Mouse (Mus musculus): ENCODE data around the gene Znrf3.
A peak's percentile ranks its signal among the peaks of the same experiment; 100 is the strongest.

Gene Znrf3

DNA sequence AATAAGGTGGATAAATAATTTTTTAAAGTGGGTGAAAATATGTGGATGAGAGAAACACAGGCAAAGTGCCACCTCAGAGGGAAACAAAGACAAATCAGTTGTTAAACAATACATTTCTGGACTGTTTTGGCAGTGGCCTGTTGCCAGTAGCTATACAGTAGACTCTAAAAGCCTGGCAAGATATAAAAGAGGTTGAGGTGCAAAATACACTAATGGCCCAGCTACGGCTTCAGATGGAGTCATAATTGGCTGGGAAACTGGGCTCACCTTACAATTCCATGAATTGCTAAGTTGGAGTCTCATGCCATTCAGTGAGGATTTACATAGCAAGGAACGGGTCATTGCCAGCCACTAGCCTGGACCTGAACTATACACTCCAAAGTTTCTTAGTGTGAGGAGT lies 62.0 kb downstream of the Znrf3 start:
- DNase-seq: no peak

DNA sequence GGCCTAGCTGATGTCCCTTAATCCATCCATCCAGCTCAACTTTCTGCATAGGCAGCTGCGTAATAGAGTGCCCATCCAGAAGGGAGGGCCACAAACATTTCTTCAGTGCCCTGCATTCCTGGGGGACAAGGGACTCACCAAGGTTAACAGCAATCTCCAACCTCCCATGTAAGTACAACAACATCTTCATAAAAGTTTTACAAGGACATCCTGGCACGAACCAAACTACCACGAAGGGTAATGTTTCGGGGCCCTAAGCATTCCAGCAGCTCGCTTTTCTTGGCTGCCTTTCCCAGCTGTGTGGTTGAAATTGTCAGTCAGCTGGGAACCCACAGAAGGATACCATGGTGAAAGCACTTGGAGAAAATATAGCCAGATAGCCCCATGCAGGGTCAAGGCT lies 63.4 kb downstream of the Znrf3 start:
- DNase-seq: no peak

DNA sequence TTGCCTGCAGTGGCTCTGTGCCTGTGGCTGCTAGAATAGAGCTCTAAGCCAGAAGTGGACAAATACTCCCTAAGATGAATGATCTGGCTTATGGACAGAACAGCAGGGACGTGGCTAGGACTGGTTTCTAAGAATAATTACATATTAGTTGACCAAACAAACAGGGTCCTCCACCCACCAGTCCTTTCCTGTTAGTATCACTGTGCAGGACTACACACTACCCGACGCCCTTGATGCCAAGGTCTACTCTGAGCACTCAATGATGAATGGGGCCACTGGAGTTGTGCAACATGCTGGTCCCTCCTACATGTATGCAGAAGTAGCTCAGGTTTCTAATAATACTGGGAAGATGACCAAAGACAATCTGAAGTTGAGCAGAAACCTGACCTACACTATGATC lies 64.4 kb downstream of the Znrf3 start:
- DNase-seq: no peak

DNA sequence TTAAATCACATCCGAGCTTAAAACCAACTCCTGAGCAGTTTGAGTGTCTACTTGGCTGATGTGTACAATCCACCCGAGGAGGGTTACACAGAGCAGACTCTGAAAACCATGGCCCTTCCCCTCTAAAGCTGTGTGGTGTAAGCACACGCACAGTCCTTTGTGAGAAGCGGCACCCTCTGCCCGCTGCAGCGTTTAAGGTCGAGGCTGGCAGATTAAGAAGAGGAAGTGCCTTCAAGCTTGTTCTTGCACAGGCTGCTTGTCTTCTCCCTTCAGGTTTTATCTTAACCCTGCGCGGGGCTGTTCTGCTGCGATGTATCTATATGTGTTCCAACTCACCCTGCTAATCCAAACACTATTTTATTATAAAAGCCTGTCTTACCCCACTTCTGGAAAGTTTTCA lies 75.5 kb downstream of the Znrf3 start:
- no peak for DNase-seq

DNA sequence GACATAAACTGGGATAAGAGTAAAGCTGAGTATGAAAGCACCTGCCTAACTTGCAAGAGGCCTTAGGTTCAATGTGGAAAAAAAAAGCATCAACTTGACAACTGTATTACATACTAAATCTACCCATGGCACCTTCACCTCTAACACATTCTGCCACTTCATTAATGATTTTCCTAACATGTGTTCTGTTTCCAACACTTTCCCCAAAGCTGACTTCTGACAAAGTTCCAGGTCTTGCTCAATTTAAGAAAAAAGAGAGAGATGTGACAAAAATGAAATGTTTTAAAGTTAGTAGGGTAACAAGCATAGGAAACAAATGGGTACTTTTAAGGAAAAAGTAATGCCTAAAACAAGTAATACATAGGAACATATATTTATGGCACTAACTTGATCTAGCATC lies 76.2 kb downstream of the Znrf3 start:
- no peak for DNase-seq

DNA sequence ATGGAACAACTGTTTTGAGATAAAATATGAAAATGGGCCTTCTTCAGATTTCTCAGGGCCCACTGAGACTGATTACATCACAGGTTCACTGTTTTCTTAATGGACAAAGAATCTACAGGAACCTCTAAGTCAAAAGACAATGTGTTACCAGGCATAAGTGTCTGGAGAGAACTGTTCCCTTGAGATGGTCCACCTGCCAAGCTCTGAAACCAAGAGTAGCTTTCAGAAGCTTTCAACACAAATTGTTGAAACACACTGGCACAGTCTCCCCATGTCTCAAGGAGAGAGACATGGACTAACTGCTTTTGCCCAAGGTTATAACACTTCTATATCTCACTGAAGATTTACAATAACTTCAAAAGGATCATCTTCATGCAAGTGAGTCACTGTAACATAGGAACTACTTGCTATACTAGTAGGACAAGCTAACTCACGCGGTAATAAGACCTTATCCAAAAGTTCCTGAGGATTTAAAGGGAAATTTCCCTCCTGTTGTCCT lies 89.3 kb downstream of the Znrf3 start:
- DNase-seq: no peak

DNA sequence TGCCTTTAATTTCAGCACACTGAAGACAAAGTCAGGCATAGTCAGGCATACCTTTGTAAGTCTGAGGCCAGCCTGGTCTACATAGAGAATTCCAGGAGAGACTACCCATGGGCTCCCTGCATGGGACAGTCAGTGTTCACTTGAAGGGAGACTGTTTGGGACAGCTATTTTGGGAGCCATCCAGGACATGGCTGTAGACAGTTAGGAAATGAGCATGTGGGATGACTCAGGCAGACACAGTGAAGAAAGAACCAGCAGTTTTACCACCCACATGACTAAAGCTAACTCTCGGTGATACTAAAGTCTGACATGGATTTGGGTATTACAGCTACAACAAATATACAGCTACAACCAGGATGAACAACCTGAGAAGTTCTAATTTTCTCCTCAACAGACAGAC lies 89.9 kb downstream of the Znrf3 start:
- DNase-seq: no peak

DNA sequence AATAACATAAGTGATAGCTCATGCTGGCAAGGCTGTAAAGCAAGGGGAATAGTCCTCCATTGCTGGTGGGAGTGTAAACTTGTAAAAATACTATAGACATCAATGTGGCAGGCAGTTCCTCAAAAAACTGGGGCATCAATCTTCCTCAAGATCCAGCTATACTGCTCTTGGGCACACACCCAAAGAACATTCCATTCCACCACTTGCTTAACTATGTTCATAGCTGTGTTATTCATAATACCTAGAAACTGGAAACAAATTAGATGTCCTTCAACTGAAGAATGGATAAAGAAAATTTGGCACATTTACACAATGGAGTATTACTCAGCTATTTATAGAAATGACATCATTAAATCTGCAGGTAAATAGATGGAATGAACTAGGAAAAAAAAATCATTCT lies 91.6 kb downstream of the Znrf3 start:
- no peak for DNase-seq

DNA sequence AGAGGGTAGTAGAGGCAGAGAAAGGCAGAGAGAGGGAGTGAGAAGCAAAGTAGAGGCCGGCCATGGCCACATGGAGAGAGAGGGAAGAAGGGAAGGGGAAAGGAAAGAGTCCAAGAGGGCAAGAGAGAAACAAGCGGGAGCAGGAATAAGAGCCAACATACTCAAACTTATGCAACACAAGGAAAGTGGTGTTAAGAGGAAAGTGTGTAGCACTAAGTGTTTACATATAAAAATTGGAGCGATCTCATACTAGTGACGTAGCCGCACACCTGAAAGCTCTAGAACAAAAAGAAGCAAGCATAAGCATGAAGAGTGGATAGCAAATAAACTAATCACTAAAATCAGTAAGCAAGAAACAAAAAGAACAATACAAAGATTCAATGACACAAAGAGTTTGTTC lies 95.2 kb downstream of the Znrf3 start:
- DNase-seq: no peak

DNA sequence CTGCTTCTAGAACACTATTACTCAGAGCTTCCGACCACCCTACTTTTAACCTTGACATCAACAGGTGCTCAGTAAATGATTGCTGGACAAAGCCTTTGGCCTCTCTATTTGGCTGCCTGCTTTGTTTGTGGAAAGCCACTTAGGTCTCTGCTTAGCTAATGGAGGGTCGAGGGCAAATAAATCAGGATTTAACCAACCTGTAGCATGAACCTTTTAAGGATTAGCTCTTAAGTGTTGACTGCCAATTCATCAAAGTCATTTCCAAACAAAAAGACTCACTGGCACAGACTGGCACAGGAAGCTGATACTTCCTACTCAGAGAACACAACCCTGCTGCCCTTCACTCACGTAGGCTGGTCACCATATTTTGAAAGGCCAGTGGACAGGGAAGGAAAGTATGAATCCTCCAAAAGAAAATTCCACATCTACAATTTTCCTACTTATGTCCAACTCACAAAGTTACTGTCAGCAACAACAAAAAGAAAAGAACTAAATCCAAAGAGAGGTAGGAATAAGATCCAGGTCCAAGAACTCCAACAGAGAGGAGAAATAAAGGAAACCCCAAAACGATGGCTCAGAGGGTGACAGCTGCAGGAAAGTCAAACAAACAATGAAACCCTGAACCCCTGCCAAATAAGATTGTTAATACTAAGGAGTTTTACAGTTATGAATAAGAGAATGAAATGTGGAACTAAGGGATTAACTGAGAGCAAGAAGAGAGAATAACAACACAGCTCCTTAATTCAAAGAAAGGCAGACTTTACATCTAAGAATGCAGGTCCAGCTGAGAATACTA lies 97.6 kb downstream of the Znrf3 start:
- no peak for DNase-seq

DNA sequence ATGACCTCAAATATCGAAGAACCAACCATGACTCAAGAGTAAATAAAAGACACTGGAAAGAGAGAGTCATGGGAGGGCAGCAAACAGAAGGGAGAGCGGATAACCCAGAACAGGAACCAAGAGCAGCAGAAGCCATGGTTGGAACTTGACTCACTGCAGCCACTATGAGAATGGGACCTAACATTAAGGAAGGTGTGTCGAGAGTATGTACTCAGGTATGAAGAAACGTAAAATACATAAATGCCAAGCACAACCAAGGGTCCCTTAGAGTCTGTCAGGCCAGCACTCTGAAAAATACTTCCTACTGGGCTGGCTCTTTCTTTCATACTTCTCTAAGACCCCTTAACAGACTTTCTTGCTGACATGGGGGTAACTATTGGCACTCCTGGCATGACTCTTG lies 100.9 kb downstream of the Znrf3 start:
- no peak for DNase-seq

DNA sequence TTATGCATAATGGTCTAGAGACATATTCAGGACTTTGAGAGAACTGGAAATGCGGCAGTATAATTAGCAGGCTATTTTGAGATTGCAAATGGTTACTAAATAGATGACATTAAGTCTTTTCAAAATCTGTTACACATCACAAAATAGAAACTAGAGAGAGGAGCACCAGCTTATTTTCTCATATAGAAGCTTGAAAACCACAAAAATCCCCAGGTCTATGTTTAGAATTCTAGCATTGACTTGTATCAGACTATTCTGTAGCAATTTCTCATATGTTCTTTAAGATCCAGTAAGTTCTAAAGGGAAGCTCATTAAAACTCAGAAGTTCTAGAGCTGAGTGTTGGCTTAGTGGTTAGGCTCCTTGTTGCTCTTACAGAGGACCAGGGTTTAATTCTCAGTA lies 104.9 kb downstream of the Znrf3 start:
- no peak for DNase-seq

DNA sequence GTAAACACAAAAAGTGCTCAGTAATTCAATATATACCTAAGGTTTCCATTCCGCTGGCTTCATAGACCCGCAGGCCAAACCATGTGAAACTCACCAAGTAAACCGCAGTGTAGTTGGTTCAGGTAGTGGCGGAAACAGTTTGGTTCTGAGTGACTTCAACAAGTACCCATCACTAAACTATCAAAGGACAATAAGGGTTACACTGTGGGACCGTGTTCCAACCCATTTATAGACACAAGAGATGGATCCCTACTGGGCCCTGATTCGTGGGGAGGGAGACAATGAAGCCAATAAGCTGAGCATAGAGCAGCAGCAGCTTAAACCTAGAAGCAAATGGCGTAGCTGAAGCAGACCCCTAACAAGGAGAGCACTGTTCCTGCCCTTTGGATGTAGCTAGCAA lies 107.8 kb downstream of the Znrf3 start:
- DNase-seq: no peak

DNA sequence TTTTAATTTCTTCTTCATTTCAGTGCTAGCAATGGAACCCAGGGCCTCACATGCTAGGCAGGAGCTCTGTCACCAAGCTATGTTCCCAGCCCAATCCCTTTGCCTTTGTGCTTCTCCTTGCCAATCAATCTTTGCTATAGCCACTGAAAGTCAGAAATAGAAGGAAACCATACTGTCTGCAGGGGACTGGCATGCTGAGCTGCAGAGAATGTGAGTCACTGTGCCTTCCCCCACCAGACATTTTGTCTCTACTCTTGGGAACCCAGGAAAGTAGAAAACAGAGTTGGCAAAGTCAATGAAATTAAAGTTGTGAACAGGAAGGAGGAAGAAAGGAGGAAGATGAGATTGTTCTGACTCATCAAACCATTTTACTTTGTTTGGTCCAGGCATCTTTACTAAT lies 108.4 kb downstream of the Znrf3 start:
- DNase-seq: no peak

DNA sequence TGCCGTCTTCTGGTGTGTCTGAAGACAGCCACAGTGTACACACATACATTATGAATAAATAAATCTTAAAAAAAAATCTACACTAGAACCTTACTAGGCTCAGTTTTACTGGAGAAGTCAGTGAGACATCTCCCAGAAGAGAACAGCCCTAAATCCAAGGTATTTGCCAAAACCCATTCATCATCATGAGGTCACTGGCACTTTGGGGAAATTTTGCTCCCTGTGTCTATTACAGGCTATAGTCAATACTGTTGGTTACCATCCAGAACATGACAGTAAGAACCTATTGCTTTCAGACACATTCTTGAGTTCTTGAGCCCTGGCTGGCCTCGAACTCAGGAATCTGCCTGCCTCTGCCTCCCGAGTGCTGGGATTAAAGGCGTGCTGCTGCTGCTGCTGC lies 113.8 kb downstream of the Znrf3 start:
- DNase-seq: no peak

DNA sequence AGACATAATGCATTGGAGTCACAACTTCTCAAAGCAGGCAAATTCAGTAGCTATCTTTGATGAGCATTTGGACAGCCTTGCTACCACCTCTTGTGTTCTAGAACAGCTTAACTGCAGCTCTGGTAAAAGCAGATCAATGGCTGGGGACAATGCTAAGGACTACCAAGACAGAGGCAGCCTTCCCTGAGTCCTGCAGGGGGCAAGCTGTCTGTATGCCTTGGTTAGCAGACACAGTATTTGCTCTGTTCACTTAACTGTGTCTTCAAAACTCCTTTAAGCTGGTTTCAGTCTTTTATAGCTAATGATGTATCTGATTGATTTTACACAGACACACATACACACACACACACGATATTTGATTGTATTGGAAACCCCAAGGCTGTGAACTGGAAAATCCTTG lies 117.0 kb downstream of the Znrf3 start:
- no peak for DNase-seq

DNA sequence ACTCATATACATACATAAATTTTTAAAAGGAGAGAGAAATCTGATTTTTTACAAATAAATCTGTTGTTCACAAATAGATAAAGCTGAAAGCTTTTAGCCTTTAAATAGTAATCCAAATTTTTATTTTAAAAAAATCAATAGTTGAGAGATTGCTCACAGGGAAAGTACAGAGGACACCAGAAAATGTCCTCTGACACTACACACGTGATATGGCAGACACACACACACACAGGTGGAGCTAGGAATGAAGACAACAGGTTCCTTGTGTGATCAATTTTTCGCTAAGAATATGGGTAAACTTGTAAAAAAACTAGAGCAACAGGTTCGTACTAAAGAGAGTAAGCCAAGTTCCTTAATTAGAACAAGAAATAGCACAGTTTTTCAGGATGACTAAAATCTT lies 118.4 kb downstream of the Znrf3 start:
- DNase-seq: no peak

DNA sequence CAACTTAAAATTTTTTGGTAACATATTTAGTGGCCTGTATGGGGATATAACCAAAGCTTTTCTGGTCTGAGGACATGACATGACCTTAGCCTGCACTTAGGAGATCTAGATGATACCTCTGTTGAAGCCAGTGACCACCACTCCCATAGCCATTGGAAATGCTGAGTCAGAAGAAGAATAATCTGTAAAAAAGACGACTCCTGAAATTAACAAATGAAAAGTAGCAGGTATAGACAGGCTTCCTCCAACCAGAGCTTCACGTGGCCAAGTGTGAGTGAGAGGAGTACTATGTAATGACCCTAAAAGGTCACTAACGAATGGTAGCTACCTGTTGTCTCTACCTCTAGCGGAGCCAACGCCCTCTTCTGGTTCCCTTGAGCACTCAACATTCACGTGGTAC lies 119.4 kb downstream of the Znrf3 start:
- DNase-seq: no peak

DNA sequence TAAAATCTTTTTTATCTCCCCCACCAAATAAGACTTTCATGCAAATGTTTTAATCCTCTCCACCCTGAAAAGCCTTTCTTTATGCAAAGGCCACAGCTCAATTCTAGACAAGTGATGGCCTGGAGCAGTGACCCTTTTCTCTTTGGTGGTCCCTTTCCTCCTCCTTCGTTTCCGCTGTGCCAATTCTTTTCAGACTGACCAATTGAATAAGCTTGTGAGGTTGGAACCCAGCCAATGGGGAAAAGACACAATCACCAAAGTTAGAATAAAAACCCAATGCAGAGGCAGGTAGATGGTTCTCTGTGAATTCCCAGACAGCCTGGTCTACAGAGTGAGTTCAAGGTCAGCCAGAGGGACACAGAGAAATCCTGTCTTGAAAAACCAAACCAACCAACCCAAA lies 120.4 kb downstream of the Znrf3 start:
- no peak for DNase-seq

DNA sequence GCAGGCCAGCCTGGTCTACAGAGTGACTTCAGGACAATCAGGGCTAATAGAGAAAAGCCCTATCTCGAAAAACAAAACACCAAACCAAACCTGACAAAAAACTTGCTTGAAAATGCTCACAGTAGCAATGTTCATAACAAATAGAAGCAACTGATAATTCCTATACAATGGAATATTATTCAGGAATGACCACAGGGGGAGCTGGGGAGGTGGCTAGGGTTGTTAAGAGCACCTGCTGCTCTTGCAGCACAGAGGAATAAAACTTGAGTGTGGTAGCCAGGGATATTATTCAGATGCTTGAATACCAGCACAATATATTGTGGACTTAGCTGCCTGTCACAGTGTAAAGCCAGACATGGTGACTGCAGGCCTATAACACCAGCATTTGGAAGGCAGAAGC lies 123.0 kb downstream of the Znrf3 start:
- DNase-seq: no peak

DNA sequence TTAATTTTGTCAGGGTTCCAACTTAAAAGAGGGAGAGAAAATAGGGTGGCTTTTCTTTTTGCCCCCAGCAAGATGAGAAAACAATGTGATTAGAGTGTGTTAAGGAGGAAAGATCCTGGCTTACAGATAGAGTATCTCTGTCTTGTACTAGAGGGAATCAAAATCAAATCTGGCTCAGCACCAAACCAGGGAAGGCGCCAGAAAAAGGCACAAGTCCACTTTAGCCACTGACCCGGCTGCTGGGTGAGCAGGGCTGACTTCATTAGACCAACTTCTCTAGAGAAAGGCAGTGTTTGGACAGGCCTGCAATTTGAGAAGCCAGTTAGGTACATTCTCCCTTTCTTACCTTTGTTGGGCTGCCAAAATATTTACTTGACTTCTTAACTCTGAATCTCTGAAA lies 125.7 kb downstream of the Znrf3 start:
- no peak for DNase-seq

DNA sequence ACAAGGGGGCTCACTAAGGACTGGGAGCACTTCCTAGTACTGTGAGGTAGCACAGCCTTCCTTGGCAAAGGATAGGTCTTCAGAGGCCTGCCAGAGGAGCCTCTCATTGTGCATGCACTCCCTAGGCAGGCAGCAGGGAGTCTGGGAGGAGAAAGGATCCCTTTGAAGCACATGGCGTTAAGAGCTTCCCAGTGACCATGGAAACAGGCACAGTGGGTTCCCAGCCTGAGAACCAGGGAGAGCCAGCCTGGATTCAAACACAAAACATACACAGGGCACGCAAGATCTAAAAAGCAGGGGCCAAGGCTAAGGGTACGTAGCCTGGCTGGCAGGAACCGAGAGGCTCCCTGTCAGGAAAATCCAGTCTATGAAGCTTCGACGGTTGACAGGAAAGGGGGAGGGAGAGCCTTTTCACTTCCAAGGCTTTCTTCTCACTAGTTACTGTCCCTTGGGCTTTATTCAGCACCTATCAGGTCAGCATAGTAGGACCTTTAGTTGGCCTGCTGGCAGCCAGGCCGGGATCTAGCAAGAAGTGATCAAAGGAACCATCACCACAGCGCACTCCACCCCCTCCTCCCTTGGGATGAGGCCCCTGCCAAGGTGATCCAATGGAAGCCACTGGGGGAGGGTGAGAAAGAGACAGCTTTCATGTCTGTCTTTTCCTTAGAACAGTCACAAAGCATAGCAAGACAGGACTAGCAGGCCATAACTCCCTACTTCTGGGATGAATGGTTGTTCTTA lies 126.4 kb downstream of the Znrf3 start:
- DNase-seq: no peak

DNA sequence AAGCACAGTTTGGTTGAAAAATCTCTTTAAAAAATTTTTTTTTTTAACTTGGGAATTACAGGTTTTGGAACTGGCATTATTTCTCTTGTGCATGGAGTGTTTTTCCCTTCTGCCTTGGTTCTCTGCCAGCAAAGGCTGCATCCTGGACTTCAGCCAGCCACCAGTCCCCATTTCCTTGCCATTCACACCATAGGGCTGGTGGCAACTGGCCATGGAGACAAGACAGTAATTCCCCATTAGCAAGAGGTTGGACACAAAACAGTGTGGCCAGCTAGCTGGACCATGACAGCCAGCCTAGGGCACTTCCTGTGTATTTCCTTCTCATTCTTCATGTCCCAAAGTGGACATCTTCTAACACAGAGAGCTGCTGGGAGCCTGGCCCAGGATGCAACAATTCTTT lies 129.9 kb downstream of the Znrf3 start:
- DNase-seq: peak; percentile 93

DNA sequence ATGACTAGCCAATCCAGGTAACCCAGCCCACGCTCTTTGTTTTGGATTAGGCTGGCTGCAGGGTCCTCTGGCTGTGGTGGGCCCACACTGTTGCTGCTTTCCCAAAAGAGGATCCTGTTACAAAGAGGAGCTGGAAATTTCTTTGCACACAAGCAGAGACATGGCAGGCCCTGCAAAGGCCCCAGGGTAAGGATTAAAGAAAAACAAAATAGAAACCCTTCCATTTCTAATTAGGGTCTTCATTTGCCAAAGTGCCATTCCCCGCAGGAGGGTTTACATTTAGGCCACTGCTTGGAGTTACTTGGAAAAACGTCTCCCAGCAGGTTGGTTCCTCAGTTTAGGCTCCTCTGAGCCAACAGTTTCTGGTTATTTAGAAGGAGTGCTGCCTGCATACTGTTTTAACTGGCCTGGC lies 130.3 kb downstream of the Znrf3 start:
- peak; percentile 15 for DNase-seq

Measured in cerebellum, adult 11 months (tissue).